Mouse (Mus musculus): ENCODE data around the gene Clptm1. TPM values are rescaled to one million over a fixed set of nuclear protein-coding genes. Genes with fewer than 3 reads are reported as not detected.

The Clptm1 gene
- polyA plus RNA-seq, 1 experiment = 193 TPM

GRCm38 (mm10) chr7:19696336-19696873, 31.6 kb upstream of the Clptm1 start:
- TF ChIP-seq GATA1 (IDR thresholded peaks at IDR 0.05; ENCODE audit: low read length) = no peak

GRCm38 (mm10) chr7:19695881-19696280, 31.0 kb upstream of the Clptm1 start:
- no peak for TF ChIP-seq GATA1 (IDR thresholded peaks at IDR 0.05; ENCODE audit: low read length)

- TF ChIP-seq GATA1 (IDR thresholded peaks at IDR 0.05; ENCODE audit: low read length) = peak; percentile 89
Observed at GRCm38 (mm10) chr7:19695213-19695594, 30.4 kb upstream of the Clptm1 start.

- no peak for TF ChIP-seq GATA1 (IDR thresholded peaks at IDR 0.05; ENCODE audit: low read length)
Observed at GRCm38 (mm10) chr7:19694336-19695212, 29.7 kb upstream of the Clptm1 start.

- TF ChIP-seq GATA1 (IDR thresholded peaks at IDR 0.05; ENCODE audit: low read length) = no peak
Observed at GRCm38 (mm10) chr7:19693421-19693820, 28.6 kb upstream of the Clptm1 start.

GRCm38 (mm10) chr7:19691873-19692865, 27.3 kb upstream of the Clptm1 start, which contains the start of gene Apoc1:
Apoc1 (minus strand) TSS chr7:19692660.
- no peak for TF ChIP-seq GATA1 (IDR thresholded peaks at IDR 0.05; ENCODE audit: low read length)

- TF ChIP-seq GATA1 (IDR thresholded peaks at IDR 0.05; ENCODE audit: low read length) = no peak
Observed at GRCm38 (mm10) chr7:19691434-19691833, 26.6 kb upstream of the Clptm1 start.

GRCm38 (mm10) chr7:19690845-19691244, 26.0 kb upstream of the Clptm1 start:
- TF ChIP-seq GATA1 (IDR thresholded peaks at IDR 0.05; ENCODE audit: low read length) = no peak

GRCm38 (mm10) chr7:19688611-19689010, 23.8 kb upstream of the Clptm1 start:
- TF ChIP-seq GATA1 (IDR thresholded peaks at IDR 0.05; ENCODE audit: low read length) = no peak

GRCm38 (mm10) chr7:19688101-19688500, 23.3 kb upstream of the Clptm1 start:
- TF ChIP-seq GATA1 (IDR thresholded peaks at IDR 0.05; ENCODE audit: low read length) = no peak

GRCm38 (mm10) chr7:19686521-19686920, 21.7 kb upstream of the Clptm1 start:
- no peak for TF ChIP-seq GATA1 (IDR thresholded peaks at IDR 0.05; ENCODE audit: low read length)

GRCm38 (mm10) chr7:19685374-19685773, 20.5 kb upstream of the Clptm1 start:
- TF ChIP-seq GATA1 (IDR thresholded peaks at IDR 0.05; ENCODE audit: low read length) = no peak

GRCm38 (mm10) chr7:19683771-19684201, 19.0 kb upstream of the Clptm1 start:
- TF ChIP-seq GATA1 (IDR thresholded peaks at IDR 0.05; ENCODE audit: low read length) = no peak

GRCm38 (mm10) chr7:19682979-19683378, 18.1 kb upstream of the Clptm1 start:
- TF ChIP-seq GATA1 (IDR thresholded peaks at IDR 0.05; ENCODE audit: low read length) = no peak

- TF ChIP-seq GATA1 (IDR thresholded peaks at IDR 0.05; ENCODE audit: low read length) = no peak
Observed at GRCm38 (mm10) chr7:19681202-19681694, 16.4 kb upstream of the Clptm1 start, which contains the start of the genes Gm44805 and Apoc4. Gm44805 (minus strand) TSS chr7:19681423. Apoc4 (minus strand) TSS chr7:19681479.

Data from G1E-ER4 (cell line).